Mouse (Mus musculus) left cerebral cortex, adult 2 months (tissue): Measurements from ENCODE around the gene Slc26a3. TPM values are rescaled to one million over a fixed set of nuclear protein-coding genes. Genes with fewer than 3 reads are reported as not detected.

Source experiments
- DNase-seq, 2 experiments: peaks; one replicate each; pipeline ENCODE4 v3.0.0; 2021 to 2022; ENCODE audit warnings: low spot score in 2 of 2, mixed read lengths in 1 of 2; ENCODE audit errors: extremely low spot score in 1 of 2
- H3K27ac ChIP-seq: fragments of 200-600 bp; 2 replicates; pipeline ENCODE4 v1.8.1; 2022
- H3K4me3 ChIP-seq: fragments of 200-600 bp; 2 replicates; pipeline ENCODE4 v1.8.1; 2022
- CTCF ChIP-seq: fragments of 200-600 bp; IDR thresholded peaks from 2 replicates; pipeline ENCODE4 v1.8.1; 2022; ENCODE audit warnings: antibody characterized with exemption, mild to moderate bottlenecking, moderate library complexity
- intact Hi-C: fragments of 180-260 bp; cut with DNase I; formaldehyde crosslinking; loops from one replicate; pipeline ENCODE4 v1.15.1; 2025
- total RNA-seq, 2 experiments: library from RNA; stranded (reverse); gene quantifications; 2 replicates each; pipeline ENCODE4 v1.2.3; 2021

Gene Slc26a3
- total RNA-seq, 2 experiments from 2014 or later = 0.38 TPM; not detected in 1

DNA sequence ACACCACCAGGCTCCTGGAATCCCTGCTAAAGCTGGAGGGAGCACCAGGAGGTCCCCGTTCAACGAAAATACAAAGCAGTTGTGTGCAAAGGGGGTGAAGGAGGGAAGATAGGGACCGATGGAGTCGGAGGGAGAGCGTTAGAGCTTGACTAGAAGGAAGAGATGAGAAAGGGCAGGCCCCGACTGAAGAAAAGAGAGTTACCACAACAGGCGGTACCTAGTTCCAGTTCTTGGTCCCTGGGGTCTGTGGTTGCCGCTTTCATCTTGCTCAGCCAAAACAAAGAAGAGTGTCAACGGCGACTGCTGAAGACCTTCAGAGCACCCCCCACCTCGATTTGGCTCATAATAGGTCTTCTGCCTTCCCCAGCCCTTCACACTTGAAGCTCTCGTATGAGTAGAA is 109.5 kb downstream of the Slc26a3 start:
- intact Hi-C loops = loop anchor here (5.0 to 10.0 kb wide), 2 partner anchors 125 to 127 kb away; no protein-coding TSS in a partner anchor
- Histone ChIP-seq H3K27ac (peak overlapping the region; percentile 99), H3K4me3 (peak overlapping the region; percentile 81)
- no peak for DNase-seq
- no peak for TF ChIP-seq CTCF

DNA sequence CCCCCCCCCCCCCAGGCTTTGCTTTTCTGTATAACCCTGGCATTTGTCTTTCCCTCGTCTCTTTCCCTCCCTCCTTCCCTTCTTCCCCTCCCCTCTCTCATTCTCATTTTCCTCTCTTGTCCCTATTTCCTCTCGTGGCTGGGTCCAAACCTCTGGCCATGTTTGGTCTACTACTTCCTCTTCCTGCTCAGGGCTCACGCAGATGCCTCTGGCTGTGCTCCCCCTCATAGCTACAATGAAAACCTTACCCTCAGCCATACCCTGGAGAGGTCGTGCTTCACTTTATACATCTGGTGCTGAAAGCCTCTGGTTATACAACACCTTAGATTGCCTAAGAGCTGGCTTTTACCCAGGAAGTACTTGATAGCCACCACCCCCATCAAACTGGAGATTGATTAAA is 110.6 kb downstream of the Slc26a3 start:
- TF ChIP-seq CTCF = no peak
- intact Hi-C loops = loop anchor here (5.0 to 10.0 kb wide), 2 partner anchors 126 kb away; no protein-coding TSS in a partner anchor
- DNase-seq = no peak
- H3K27ac ChIP-seq = no peak overlapping the region
- H3K4me3 ChIP-seq = no peak overlapping the region

DNA sequence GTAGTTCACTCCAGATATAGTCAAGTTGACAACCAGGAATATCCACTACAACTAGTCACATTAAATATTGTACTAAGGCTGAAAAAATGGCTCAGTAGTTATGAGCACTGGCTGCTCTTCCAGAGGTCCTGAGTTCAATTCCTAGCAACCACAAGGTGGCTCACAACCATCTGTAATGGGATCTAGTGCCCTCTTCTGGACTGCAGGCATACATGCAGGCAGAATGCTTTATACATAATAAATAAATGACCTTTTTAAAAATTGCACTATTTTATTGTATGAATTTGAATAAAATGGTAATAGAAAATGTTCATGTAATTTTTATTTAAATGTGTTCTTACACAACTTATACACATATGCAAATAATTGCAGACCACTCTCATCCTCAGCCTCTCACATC is 112.5 kb downstream of the Slc26a3 start:
- TF ChIP-seq CTCF = peak; percentile 47
- Histone ChIP-seq H3K27ac (no peak overlapping the region), H3K4me3 (no peak overlapping the region)
- no peak for DNase-seq
- intact Hi-C loops = loop anchor here (5.0 to 10.0 kb wide), 2 partner anchors 124 to 128 kb away; no protein-coding TSS in a partner anchor

DNA sequence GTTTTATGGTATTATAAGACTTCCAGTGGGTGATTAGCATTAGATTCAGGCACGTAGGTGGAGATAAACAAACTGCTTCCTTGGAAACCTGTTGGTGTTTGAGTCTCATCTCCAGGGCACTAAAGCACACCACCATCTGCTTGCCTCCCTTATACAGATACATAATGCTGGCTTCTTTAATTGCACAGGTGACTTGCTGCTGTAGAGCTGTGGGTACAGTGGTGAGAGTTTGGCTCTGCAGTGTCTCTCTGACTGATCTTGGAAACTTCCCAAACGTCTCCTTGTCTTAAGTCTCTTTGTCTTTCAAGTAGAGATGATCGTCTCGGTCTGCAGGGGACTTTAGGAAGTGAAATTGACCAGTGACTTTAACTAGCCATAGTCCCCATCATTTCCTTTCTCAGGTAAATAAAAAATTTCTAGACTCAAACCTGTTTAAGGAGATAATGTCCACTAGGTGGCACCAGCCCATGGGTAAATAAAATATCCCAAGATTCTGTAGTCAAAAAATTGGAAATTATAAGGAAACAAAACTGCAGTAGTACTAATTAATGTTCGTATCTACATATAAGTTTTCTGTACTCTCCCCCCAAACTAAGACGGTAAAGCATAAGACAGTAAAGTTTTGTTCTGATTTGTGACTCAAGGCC is 117.2 kb downstream of the Slc26a3 start:
- H3K4me3 ChIP-seq = no peak overlapping the region
- no peak overlapping the region for H3K27ac ChIP-seq
- TF ChIP-seq CTCF = peak; percentile 76
- no peak for DNase-seq
- intact Hi-C loops = loop anchor here (2.0 to 10.0 kb wide), 4 partner anchors 133 to 419 kb away; partner anchors contain the start of genes Cog5, Dus4l and Gpr22

DNA sequence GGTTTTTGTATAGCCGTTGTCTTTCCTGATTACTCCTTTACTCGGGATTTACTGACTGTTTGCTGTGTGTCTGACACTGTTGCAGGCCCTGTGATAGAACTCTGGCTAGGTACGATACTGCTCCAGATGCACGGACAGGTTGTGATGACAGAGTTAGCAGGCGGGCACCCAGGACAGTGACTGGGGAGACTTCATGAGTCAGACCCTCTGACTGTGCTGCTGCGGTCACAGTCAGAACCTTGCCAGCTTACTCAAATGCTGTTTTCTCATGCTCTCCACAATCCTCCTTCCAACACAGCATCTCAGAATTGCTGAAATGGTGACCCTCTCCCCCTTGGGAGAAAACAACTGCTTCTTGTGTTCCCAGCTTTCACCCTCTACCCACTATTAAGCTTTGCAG is 117.8 kb downstream of the Slc26a3 start:
- intact Hi-C loops = loop anchor here (2.0 to 10.0 kb wide), 4 partner anchors 134 to 418 kb away; partner anchors contain the start of genes Cog5, Dus4l and Gpr22
- DNase-seq = no peak
- H3K4me3 ChIP-seq = no peak overlapping the region
- no peak for TF ChIP-seq CTCF
- H3K27ac ChIP-seq = no peak overlapping the region

DNA sequence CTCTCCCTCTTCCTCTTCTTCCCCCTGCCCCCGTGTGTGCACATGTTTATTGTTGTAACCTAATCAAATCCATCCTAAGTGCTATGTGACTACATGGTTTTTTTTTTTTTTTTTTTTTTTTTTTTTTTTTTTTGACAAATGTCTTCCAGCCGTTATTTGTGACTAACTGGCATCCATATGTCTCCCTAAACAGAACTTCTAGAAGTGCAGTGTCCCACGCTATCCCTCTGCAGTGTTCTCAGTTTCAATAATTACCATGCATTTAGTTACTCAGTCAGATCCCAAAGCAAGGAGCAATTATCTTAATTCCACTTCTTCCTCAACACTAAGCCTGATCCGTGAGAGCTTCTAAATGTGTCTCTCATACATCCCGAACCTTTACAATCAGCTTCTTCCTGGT is 120.5 kb downstream of the Slc26a3 start:
- no peak for DNase-seq
- intact Hi-C loops = no loop called here
- Histone ChIP-seq H3K27ac (no peak overlapping the region), H3K4me3 (no peak overlapping the region)
- no peak for TF ChIP-seq CTCF

DNA sequence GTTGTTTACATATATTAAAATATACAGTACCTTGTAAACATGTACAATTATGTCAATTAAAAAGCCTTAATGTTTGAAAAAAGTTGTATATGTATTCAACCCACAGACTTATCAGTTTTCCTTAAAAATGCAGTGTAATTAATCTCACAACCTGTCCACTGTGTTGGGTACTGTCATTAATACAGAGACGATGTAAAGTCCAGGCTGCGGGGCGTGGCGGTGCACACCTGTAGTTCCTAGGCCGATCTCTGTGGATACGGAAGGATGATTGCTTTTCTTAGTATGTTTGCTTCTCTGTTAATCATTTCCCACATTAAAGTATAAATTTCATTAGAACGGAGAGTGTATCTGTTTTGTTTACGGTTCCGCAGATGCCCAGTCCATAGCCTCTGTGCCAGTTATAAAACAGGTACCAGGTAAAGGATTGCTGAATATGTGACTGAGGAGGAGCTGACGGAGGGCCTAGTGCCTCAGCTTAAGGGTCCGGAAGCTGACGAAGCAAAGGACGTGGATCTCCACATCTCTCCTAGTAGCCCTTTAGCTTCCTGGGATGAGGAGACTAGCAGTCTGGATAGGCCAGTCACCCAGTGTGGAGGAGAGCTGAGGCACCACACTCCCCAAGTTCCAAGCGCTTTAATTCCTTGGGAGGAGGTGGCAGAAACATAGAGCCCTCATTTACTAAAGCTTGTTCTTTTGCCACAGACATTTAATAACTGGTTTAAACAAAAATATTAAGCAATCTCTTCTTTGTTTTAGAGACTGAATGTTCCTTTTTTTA is 122.2 kb downstream of the Slc26a3 start:
- H3K27ac ChIP-seq = no peak overlapping the region

DNA sequence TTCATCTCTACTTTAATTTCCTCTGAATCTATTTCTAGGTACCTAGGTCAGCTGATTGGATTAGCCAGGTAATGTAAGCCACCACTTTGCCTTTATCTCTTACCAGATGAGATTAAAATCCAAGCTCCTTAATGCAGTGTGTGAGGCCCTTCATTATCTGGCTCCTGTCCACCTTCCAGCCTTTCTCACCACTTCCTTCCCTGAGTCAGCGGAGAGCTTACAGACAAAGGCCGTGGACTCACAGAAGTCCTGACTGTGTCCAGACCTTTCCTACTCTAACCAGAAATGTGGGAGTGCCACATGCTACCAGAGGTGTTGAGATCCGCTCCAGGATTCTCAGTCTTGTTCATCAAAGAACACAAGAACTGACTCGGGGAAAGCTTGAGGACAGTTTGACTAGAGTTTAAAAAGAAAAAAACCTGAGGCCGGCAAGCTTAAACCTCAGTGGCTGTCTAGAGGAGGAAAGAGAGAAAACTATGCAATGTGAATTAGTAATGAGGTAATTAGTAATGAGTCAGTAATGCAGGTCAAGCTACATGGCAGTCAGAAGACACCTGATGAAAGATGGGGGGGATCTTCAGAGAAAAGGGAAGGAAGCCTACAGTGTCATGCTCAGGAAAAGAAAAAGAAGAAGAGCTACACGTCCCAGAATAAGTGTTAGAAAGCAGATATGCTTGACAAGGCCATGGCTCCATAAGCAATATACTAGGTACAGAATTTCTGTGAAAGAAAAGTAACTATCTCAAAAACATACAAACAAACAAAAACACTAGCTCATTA is 123.2 kb downstream of the Slc26a3 start:
- no peak for DNase-seq
- no peak overlapping the region for H3K4me3 ChIP-seq
- intact Hi-C loops = no loop called here
- no peak overlapping the region for H3K27ac ChIP-seq
- no peak for TF ChIP-seq CTCF

More for the DNA sequence above, 122.2 kb downstream of the Slc26a3 start:
- intact Hi-C loops = no loop called here
- DNase-seq = no peak
- no peak for TF ChIP-seq CTCF
- H3K4me3 ChIP-seq = no peak overlapping the region

DNA sequence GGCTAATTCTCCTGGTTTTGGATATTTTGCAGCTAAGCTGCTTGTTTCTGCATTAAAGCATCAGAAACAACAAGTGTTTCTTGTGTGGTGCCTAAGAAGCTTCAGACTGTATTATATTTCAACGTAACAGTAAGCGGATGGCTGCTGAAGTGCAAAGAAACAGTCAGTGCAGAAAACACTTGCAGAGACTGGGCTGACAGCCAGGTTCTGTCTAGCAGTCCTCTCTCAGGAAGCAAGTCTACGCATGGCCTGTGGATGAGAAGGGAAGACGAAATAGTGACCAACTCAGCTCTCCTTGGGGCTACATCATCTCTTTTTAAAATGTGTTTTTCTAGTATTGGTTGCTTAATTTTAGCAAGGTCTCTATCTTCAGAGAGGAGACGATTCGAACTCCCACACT is 129.4 kb downstream of the Slc26a3 start:
- no peak overlapping the region for H3K4me3 ChIP-seq
- intact Hi-C loops = no loop called here
- DNase-seq = no peak

DNA sequence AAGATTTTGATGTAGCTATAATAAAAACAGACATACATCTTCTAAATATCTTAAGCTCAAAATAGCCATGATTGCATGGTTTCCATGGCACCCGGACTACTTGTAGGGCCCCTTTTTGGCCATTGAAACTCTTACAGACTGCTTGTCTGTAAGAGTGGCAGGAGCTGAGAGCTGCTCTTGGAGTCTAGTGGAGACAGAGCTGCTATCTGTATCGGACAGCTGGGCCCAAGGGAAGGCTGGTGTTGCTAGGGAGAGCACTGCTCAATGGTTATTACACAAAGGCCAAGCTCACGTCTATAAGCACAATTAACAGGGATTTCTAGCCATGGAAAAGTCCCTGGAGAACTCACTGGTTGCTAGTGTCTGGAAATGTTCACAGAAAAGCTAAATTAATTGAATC is 130.7 kb downstream of the Slc26a3 start:
- DNase-seq = no peak
- no peak overlapping the region for H3K27ac ChIP-seq
- no peak overlapping the region for H3K4me3 ChIP-seq
- TF ChIP-seq CTCF = no peak
- intact Hi-C loops = no loop called here

More for the DNA sequence above, 129.4 kb downstream of the Slc26a3 start:
- no peak for TF ChIP-seq CTCF
- peak overlapping the region; percentile 15; the same call in 1 of the 2 replicates for H3K27ac ChIP-seq

Other genes starting within 250 kb of the Slc26a3 start
- not detected for gene Gm6993, start 150.1 kb upstream of the Slc26a3 start, total RNA-seq
- 10 to 100 TPM; 16.8 to 17.1 TPM for gene Lamb1, start 125.6 kb upstream of the Slc26a3 start, total RNA-seq
- gene Dld, start 39.4 kb upstream of the Slc26a3 start, total RNA-seq = 100 to 1,000 TPM in 1 of 2 experiments, 10 to 100 TPM in 1; 96.5 to 112 TPM
- gene Cbll1, start 108.7 kb downstream of the Slc26a3 start, total RNA-seq = 10 to 100 TPM; 22.2 to 24.1 TPM
- 1 to 10 TPM; 2.7 to 3.2 TPM for gene Slc26a4, start 169.1 kb downstream of the Slc26a3 start, total RNA-seq
- gene Bcap29, start 243.8 kb downstream of the Slc26a3 start, total RNA-seq = 10 to 100 TPM; 36.3 to 36.9 TPM